Mouse (Mus musculus) stomach, embryonic 16.5 days (tissue): ENCODE results near the gene Eipr1. TPM values are rescaled to one million over a fixed set of nuclear protein-coding genes. Genes with fewer than 3 reads are reported as not detected.

Experiments
- ATAC-seq: fragments of 200-750 bp; cut with Nextera tagmentation; 2 replicates; pipeline ENCODE4 v1.8.0; 2017; ENCODE audit warnings: moderate number of reproducible peaks, moderate TSS enrichment; ENCODE audit not compliant: insufficient read depth, low FRiP score
- H3K27ac ChIP-seq: fragments of 300-500 bp; sonication (generic); 2 replicates; pipeline ENCODE4 v1.5.1; 2014; ENCODE audit warnings: low read length
- H3K27me3 ChIP-seq: fragments of 300-500 bp; sonication (generic); 2 replicates; pipeline ENCODE4 v1.6.1; 2014; ENCODE audit warnings: low read length, control low read depth, mixed read lengths; ENCODE audit not compliant: control insufficient read depth, insufficient read depth
- H3K36me3 ChIP-seq: fragments of 300-500 bp; sonication (generic); 2 replicates; pipeline ENCODE4 v1.6.1; 2014; ENCODE audit warnings: low read length; ENCODE audit not compliant: control insufficient read depth, insufficient read depth
- H3K4me1 ChIP-seq: fragments of 300-500 bp; sonication (generic); 2 replicates; pipeline ENCODE4 v1.6.1; 2014; ENCODE audit warnings: low read length, control low read depth, mixed read lengths; ENCODE audit not compliant: control insufficient read depth, insufficient read depth
- H3K4me2 ChIP-seq: fragments of 300-500 bp; sonication (generic); 2 replicates; pipeline ENCODE4 v1.6.1; 2014; ENCODE audit warnings: low read depth, low read length, mixed read lengths
- H3K4me3 ChIP-seq: fragments of 300-500 bp; sonication (generic); replicated peaks from 2 replicates; pipeline ENCODE4 v1.5.1; 2014; ENCODE audit warnings: mild to moderate bottlenecking, low read length
- H3K9ac ChIP-seq: fragments of 300-500 bp; sonication (generic); 2 replicates; pipeline ENCODE4 v1.6.1; 2014; ENCODE audit warnings: low read length
- H3K9me3 ChIP-seq: fragments of 300-500 bp; sonication (generic); replicated peaks from 2 replicates; pipeline ENCODE4 v1.6.1; 2016; ENCODE audit warnings: low read length, control low read depth; ENCODE audit not compliant: control insufficient read depth
- WGBS: fragments of 180-500 bp; shearing (Covaris S2); extraction: QIAGEN DNeasy Blood & Tissue Kit; methylation state at CpG from one replicate; pipeline ENCODE4 v1.1.7; 2014; 5-methylcytosine and 5-hydroxymethylcytosine counted together
- polyA plus RNA-seq: library from polyadenylated mRNA; unstranded; fragments of >200 nt; fragmentation: Nextera tagmentation; extraction: Ambion mirVana; gene quantifications from 2 replicates; pipeline ENCODE4 v1.2.1, GENCODE M21; 2015

Gene Eipr1
- polyA plus RNA-seq, 1 experiment from 2014 or later = 24.9 TPM

DNA sequence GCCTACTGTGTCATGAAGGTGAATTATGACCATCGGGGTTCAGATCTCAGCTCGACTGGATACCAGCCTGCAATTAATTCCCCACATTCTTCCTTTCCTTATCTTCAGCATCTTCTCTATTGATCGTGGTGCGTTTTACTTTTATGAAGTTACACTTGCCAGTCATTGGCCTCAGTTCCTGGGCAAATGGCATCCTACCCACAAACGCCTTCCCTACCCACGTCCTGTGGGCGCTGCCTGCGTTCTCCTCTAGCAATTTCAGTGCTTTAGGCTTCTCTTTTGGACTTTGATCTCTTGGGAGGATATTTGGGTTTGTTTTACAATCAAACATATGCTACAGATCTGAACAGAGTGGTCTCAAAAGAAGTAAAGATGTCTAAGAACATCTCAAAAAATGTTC lies 94.2 kb downstream of the Eipr1 start:
- Histone ChIP-seq H3K9ac (no peak overlapping the region), H3K4me1 (no peaks in the 10 kb centered on the region), H3K9me3 (no peaks in the 10 kb centered on the region), H3K4me3 (no peak overlapping the region), H3K36me3 (no peaks in the 10 kb centered on the region), H3K27me3 (no peaks in the 10 kb centered on the region), H3K4me2 (no peak overlapping the region), H3K27ac (no peak overlapping the region)
- no peak for ATAC-seq
- 81% methylated on average over 8 of the region's 8 CpGs for WGBS

GRCm38 (mm10) chr12:28847401-28847800 lies 95.8 kb downstream of the Eipr1 start:
- ATAC-seq = no peak
- WGBS = 66% methylated on average over 6 of the region's 6 CpGs

GRCm38 (mm10) chr12:28848726-28849612 lies 97.4 kb downstream of the Eipr1 start:
- Histone ChIP-seq H3K4me2 (no peak overlapping the region), H3K4me3 (no peak overlapping the region), H3K36me3 (no peaks in the 10 kb centered on the region), H3K9me3 (no peaks in the 10 kb centered on the region), H3K27ac (no peak overlapping the region), H3K4me1 (no peaks in the 10 kb centered on the region), H3K27me3 (no peaks in the 10 kb centered on the region), H3K9ac (no peak overlapping the region)
- WGBS = 64% methylated on average over 18 of the region's 18 CpGs
- ATAC-seq = no peak

More at GRCm38 (mm10) chr12:28847401-28847800, 95.8 kb downstream of the Eipr1 start:
- H3K27me3 ChIP-seq = no peaks in the 10 kb centered on the region
- H3K4me3 ChIP-seq = no peak overlapping the region
- H3K9me3 ChIP-seq = no peaks in the 10 kb centered on the region
- no peaks in the 10 kb centered on the region for H3K36me3 ChIP-seq
- no peak overlapping the region for H3K4me2 ChIP-seq
- H3K27ac ChIP-seq = no peak overlapping the region
- no peaks in the 10 kb centered on the region for H3K4me1 ChIP-seq
- H3K9ac ChIP-seq = no peak overlapping the region

GRCm38 (mm10) chr12:28859495-28860263 lies 108.1 kb downstream of the Eipr1 start:
- no peak overlapping the region for H3K27ac ChIP-seq
- no peaks in the 10 kb centered on the region for H3K27me3 ChIP-seq
- H3K4me2 ChIP-seq = no peak overlapping the region
- 0 out of 2 replicates have a peak, but pooled peaks cover 8% of the 10 kb centered on the region for H3K4me1 ChIP-seq
- no peak for ATAC-seq
- H3K9me3 ChIP-seq = no peaks in the 10 kb centered on the region
- 71% methylated on average over 11 of the region's 11 CpGs for WGBS
- H3K9ac ChIP-seq = no peak overlapping the region
- no peak overlapping the region for H3K4me3 ChIP-seq
- H3K36me3 ChIP-seq = no peaks in the 10 kb centered on the region

DNA sequence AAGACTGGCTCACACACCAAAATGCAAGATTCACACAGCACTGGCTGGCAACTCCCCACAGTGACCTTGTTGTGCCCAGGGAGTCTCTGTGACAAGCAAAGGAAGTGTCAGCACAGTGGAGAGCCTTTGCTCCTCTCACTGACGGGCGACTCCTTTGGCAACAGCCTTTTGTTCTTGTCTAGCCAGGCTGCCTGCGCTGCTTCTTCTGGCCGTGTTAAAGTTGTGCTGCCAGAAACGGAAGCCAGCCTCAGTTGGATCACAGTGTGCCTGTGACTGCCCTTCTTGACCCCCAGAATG lies 108.6 kb downstream of the Eipr1 start:
- H3K4me1 ChIP-seq = 0 out of 2 replicates have a peak, but pooled peaks cover 8% of the 10 kb centered on the region
- no peak overlapping the region for H3K27ac ChIP-seq
- H3K4me2 ChIP-seq = no peak overlapping the region
- 66% methylated on average over 5 of the region's 5 CpGs for WGBS
- H3K4me3 ChIP-seq = no peak overlapping the region
- no peaks in the 10 kb centered on the region for H3K27me3 ChIP-seq
- no peaks in the 10 kb centered on the region for H3K36me3 ChIP-seq
- no peak for ATAC-seq
- no peak overlapping the region for H3K9ac ChIP-seq
- H3K9me3 ChIP-seq = no peaks in the 10 kb centered on the region

DNA sequence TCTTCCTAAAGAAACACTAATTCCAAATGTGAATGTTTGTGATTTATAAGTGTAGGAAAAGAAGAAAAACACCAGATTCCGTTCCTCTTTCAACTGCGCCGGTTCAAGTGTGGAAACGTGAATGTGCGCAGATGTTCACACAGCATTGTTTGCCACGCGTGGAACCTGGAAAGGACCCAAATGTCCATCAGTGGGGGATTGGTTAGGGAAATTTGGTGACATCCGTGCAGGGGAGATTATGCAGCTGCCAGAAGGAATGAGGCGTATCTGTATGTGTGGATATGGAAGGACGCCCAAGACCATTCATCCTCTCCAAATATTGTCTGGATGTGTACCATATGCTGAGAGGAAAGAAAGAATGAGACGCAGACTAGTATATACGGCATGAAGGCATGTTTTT lies 111.7 kb downstream of the Eipr1 start:
- H3K9ac ChIP-seq = no peak overlapping the region
- H3K4me3 ChIP-seq = no peak overlapping the region
- ATAC-seq = peak; percentile 78; the same call in 1 of the 2 replicates
- no peaks in the 10 kb centered on the region for H3K36me3 ChIP-seq
- H3K27me3 ChIP-seq = no peaks in the 10 kb centered on the region
- H3K27ac ChIP-seq = peak overlapping the region; percentile 64; the same call in 1 of the 2 replicates
- no peaks in the 10 kb centered on the region for H3K9me3 ChIP-seq
- 0 out of 2 replicates have a peak, but pooled peaks cover 8% of the 10 kb centered on the region for H3K4me1 ChIP-seq
- WGBS = 50% methylated on average over 12 of the region's 12 CpGs
- H3K4me2 ChIP-seq = no peak overlapping the region

DNA sequence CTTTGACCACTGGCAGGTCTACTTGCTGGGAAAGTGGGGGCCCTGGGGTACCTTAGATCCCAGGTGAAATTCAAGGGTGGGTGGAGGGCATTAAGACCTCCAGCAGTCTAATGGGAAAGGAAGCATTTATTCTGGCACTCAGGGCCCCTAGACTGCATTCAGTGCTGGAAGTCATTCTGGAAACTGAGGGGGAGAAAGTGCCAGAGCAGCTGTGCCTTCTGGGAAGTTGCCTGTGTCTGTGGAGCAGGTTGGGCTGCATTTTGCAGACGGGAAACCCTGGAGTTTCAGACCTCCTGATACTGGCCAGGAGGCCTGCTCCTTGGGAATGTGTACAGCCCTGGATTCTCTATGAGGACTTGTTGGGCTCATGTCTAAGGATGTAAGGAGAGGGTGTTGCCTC lies 114.5 kb downstream of the Eipr1 start:
- Histone ChIP-seq H3K9ac (no peak overlapping the region), H3K4me2 (no peak overlapping the region), H3K36me3 (no peaks in the 10 kb centered on the region), H3K9me3 (no peaks in the 10 kb centered on the region), H3K27ac (no peak overlapping the region), H3K27me3 (no peaks in the 10 kb centered on the region), H3K4me3 (no peak overlapping the region), H3K4me1 (0 out of 2 replicates have a peak, but pooled peaks cover 8% of the 10 kb centered on the region)
- ATAC-seq = no peak
- 63% methylated on average over 1 of the region's 1 CpGs for WGBS

GRCm38 (mm10) chr12:28868794-28869193 lies 117.2 kb downstream of the Eipr1 start:
- no peaks in the 10 kb centered on the region for H3K27me3 ChIP-seq
- 86% methylated on average over 4 of the region's 4 CpGs for WGBS
- no peak overlapping the region for H3K9ac ChIP-seq
- no peak overlapping the region for H3K4me3 ChIP-seq
- H3K9me3 ChIP-seq = no peaks in the 10 kb centered on the region
- no peak for ATAC-seq
- H3K4me2 ChIP-seq = no peak overlapping the region
- H3K27ac ChIP-seq = no peak overlapping the region
- H3K4me1 ChIP-seq = 0 out of 2 replicates have a peak, but pooled peaks cover 3% of the 10 kb centered on the region
- H3K36me3 ChIP-seq = no peaks in the 10 kb centered on the region

- no peak overlapping the region for H3K27ac ChIP-seq
- no peak overlapping the region for H3K9ac ChIP-seq
- H3K4me1 ChIP-seq = no peaks in the 10 kb centered on the region
- H3K9me3 ChIP-seq = no peaks in the 10 kb centered on the region
- H3K4me3 ChIP-seq = no peak overlapping the region
- H3K36me3 ChIP-seq = no peaks in the 10 kb centered on the region
- no peak for ATAC-seq
- WGBS = 69% methylated on average over 12 of the region's 12 CpGs
- no peak overlapping the region for H3K4me2 ChIP-seq
- H3K27me3 ChIP-seq = no peaks in the 10 kb centered on the region
Measured at GRCm38 (mm10) chr12:28872271-28872670, 120.7 kb downstream of the Eipr1 start.
